Mouse (Mus musculus): ENCODE measurements around the gene Clmn. TPM values are rescaled to one million over a fixed set of nuclear protein-coding genes. Genes with fewer than 3 reads are reported as not detected.

Gene Clmn
- polyA plus RNA-seq, 1 experiment from 2014 or later, result 0.49 TPM

GRCm38 (mm10) chr12:104793486-104793885 is 71.4 kb downstream of the Clmn start:
- H3K27me3 ChIP-seq (ENCODE audit: control insufficient read depth, insufficient read depth, low read length), result no peaks in the 10 kb centered on the region
- no peak for ATAC-seq (replicated peaks; ENCODE audit: extremely low read depth, insufficient read depth, low FRiP score)
- 42% methylated on average over 12 of the region's 12 CpGs for WGBS
- no peaks in the 10 kb centered on the region for H3K4me1 ChIP-seq (ENCODE audit: control insufficient read depth, insufficient read depth, low read length)
- 0 out of 2 replicates have a peak, but pooled peaks cover 1% of the 10 kb centered on the region for H3K9me3 ChIP-seq (replicated peaks; ENCODE audit: control insufficient read depth, low read length)
- H3K36me3 ChIP-seq (ENCODE audit: control insufficient read depth, insufficient read depth), result no peaks in the 10 kb centered on the region
- H3K4me3 ChIP-seq (ENCODE audit: low read length), result no peak overlapping the region
- H3K27ac ChIP-seq (ENCODE audit: low read length), result no peak overlapping the region
- no peak overlapping the region for H3K4me2 ChIP-seq (ENCODE audit: low read depth, low read length)
- H3K9ac ChIP-seq (ENCODE audit: low read length), result no peak overlapping the region

GRCm38 (mm10) chr12:104777603-104778002 is 87.3 kb downstream of the Clmn start:
- Histone ChIP-seq H3K27ac (ENCODE audit: low read length) (no peak overlapping the region), H3K27me3 (ENCODE audit: control insufficient read depth, insufficient read depth, low read length) (no peaks in the 10 kb centered on the region), H3K36me3 (ENCODE audit: control insufficient read depth, insufficient read depth) (no peaks in the 10 kb centered on the region), H3K9me3 (replicated peaks; ENCODE audit: control insufficient read depth, low read length) (no peaks in the 10 kb centered on the region), H3K9ac (ENCODE audit: low read length) (no peak overlapping the region), H3K4me2 (ENCODE audit: low read depth, low read length) (no peak overlapping the region), H3K4me3 (ENCODE audit: low read length) (no peak overlapping the region), H3K4me1 (ENCODE audit: control insufficient read depth, insufficient read depth, low read length) (no peaks in the 10 kb centered on the region)
- WGBS, result 84% methylated on average over 1 of the region's 1 CpGs
- no peak for ATAC-seq (replicated peaks; ENCODE audit: extremely low read depth, insufficient read depth, low FRiP score)

GRCm38 (mm10) chr12:104771941-104772340 is 92.9 kb downstream of the Clmn start:
- H3K4me1 ChIP-seq (ENCODE audit: control insufficient read depth, insufficient read depth, low read length), result no peaks in the 10 kb centered on the region
- H3K36me3 ChIP-seq (ENCODE audit: control insufficient read depth, insufficient read depth), result no peaks in the 10 kb centered on the region
- H3K9ac ChIP-seq (ENCODE audit: low read length), result no peak overlapping the region
- no peak overlapping the region for H3K4me3 ChIP-seq (ENCODE audit: low read length)
- H3K4me2 ChIP-seq (ENCODE audit: low read depth, low read length), result no peak overlapping the region
- no peaks in the 10 kb centered on the region for H3K27me3 ChIP-seq (ENCODE audit: control insufficient read depth, insufficient read depth, low read length)
- no peak for ATAC-seq (replicated peaks; ENCODE audit: extremely low read depth, insufficient read depth, low FRiP score)
- H3K9me3 ChIP-seq (replicated peaks; ENCODE audit: control insufficient read depth, low read length), result no peaks in the 10 kb centered on the region
- no peak overlapping the region for H3K27ac ChIP-seq (ENCODE audit: low read length)
- WGBS, result 73% methylated on average over 2 of the region's 2 CpGs

DNA sequence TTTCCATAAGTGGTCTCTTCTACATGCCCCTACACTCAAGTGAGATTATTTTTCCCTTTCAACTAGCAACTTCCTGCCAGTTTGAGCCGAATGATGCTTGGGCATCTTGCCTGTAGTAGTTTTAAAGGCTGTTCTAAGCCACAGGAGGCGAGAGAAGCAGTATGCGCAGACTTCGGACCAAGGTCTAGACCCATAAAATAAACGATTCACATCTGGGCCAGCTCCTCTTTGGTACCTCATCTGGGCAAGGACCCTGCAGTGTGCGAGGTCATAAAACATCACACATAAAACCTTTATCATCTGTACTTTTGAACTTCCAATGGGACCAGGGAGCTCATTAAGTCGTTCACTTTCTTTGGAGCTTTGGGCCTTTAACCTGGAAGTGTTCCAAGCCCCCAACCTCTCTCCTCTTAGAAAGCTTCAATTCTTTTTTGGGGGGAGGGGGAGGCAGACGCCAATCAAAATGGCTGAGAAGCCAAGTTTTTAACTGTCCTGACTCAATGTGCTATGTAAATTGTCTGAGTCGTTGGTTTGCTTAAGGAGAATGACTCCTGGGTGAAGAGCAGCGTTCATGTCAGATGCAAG is 95.6 kb downstream of the Clmn start:
- no peaks in the 10 kb centered on the region for H3K27me3 ChIP-seq (ENCODE audit: control insufficient read depth, insufficient read depth, low read length)
- H3K4me1 ChIP-seq (ENCODE audit: control insufficient read depth, insufficient read depth, low read length), result no peaks in the 10 kb centered on the region
- H3K9me3 ChIP-seq (replicated peaks; ENCODE audit: control insufficient read depth, low read length), result no peaks in the 10 kb centered on the region
- H3K9ac ChIP-seq (ENCODE audit: low read length), result no peak overlapping the region
- ATAC-seq (replicated peaks; ENCODE audit: extremely low read depth, insufficient read depth, low FRiP score), result no peak
- 67% methylated on average over 10 of the region's 10 CpGs for WGBS
- H3K36me3 ChIP-seq (ENCODE audit: control insufficient read depth, insufficient read depth), result no peaks in the 10 kb centered on the region
- no peak overlapping the region for H3K4me3 ChIP-seq (ENCODE audit: low read length)
- no peak overlapping the region for H3K4me2 ChIP-seq (ENCODE audit: low read depth, low read length)
- no peak overlapping the region for H3K27ac ChIP-seq (ENCODE audit: low read length)

DNA sequence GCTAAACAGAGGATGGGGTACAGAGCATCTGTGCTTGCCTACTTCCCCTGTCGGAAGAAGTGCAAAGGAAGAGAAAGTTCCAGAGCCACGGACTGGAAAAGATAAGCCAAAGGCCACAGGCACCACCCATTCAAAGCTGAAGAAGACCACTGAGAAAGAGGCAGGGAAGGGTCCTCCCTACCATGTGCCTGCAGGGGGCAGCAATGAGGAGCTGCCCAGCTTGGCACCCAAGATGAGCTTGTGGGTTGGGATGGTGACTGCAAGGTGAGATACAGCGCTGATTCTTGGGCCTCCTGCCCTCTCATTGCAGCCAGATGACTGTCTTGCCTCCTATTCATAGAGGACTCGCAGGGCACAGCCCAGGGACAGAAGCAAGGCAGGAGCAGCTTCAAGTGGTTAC is 97.7 kb downstream of the Clmn start:
- Histone ChIP-seq H3K4me1 (ENCODE audit: control insufficient read depth, insufficient read depth, low read length) (no peaks in the 10 kb centered on the region), H3K9me3 (replicated peaks; ENCODE audit: control insufficient read depth, low read length) (no peaks in the 10 kb centered on the region), H3K36me3 (ENCODE audit: control insufficient read depth, insufficient read depth) (no peaks in the 10 kb centered on the region), H3K4me2 (ENCODE audit: low read depth, low read length) (no peak overlapping the region), H3K9ac (ENCODE audit: low read length) (no peak overlapping the region), H3K4me3 (ENCODE audit: low read length) (no peak overlapping the region), H3K27me3 (ENCODE audit: control insufficient read depth, insufficient read depth, low read length) (no peaks in the 10 kb centered on the region), H3K27ac (ENCODE audit: low read length) (no peak overlapping the region)
- no peak for ATAC-seq (replicated peaks; ENCODE audit: extremely low read depth, insufficient read depth, low FRiP score)
- WGBS, result 63% methylated on average over 4 of the region's 4 CpGs

DNA sequence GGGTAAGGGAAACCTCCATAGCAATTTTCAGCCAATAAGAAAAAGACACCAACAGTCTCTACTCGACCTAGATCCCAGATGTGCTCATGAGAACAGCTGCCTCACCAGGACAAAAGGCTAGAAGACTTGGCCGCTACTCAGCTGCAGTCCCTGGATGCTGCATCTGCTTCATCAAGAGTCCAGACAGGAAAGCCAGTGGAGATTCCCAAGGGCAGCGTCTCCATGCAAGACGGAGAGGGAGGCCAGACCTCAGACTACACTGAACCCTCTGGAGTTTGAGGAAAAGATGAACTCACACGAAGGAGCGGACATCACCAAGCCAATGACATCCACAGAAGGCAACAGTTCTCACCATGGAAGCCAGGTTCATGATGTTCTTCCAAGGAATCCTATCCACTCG is 99.1 kb downstream of the Clmn start:
- 73% methylated on average over 7 of the region's 7 CpGs for WGBS
- ATAC-seq (replicated peaks; ENCODE audit: extremely low read depth, insufficient read depth, low FRiP score), result no peak
- Histone ChIP-seq H3K27me3 (ENCODE audit: control insufficient read depth, insufficient read depth, low read length) (no peaks in the 10 kb centered on the region), H3K4me1 (ENCODE audit: control insufficient read depth, insufficient read depth, low read length) (no peaks in the 10 kb centered on the region), H3K9me3 (replicated peaks; ENCODE audit: control insufficient read depth, low read length) (no peaks in the 10 kb centered on the region), H3K27ac (ENCODE audit: low read length) (no peak overlapping the region), H3K36me3 (ENCODE audit: control insufficient read depth, insufficient read depth) (no peaks in the 10 kb centered on the region), H3K4me3 (ENCODE audit: low read length) (no peak overlapping the region), H3K4me2 (ENCODE audit: low read depth, low read length) (no peak overlapping the region), H3K9ac (ENCODE audit: low read length) (no peak overlapping the region)

DNA sequence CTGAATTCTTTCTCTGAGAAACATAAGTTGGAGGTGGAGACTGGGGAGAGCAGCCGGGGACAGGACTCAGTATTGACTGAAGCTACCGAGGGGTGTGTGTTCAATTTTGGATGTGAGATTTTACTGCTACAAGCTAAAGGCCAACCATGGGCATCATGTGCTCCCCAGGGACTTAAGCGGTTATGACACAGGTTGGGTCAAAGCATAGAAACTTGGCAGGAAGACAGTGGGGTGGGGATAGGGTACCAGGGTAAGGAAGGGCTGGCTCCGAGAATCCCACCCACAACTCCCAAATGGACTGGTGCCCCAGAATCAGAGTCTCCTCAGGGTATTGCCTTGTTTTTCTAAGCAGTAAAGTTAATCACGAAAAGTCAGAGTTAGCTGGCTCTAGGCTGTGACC is 99.8 kb downstream of the Clmn start:
- ATAC-seq (replicated peaks; ENCODE audit: extremely low read depth, insufficient read depth, low FRiP score), result no peak
- Histone ChIP-seq H3K27ac (ENCODE audit: low read length) (no peak overlapping the region; the same call in 1 of the 2 replicates), H3K9ac (ENCODE audit: low read length) (no peak overlapping the region), H3K36me3 (ENCODE audit: control insufficient read depth, insufficient read depth) (no peaks in the 10 kb centered on the region), H3K4me1 (ENCODE audit: control insufficient read depth, insufficient read depth, low read length) (no peaks in the 10 kb centered on the region), H3K4me3 (ENCODE audit: low read length) (no peak overlapping the region), H3K27me3 (ENCODE audit: control insufficient read depth, insufficient read depth, low read length) (no peaks in the 10 kb centered on the region), H3K9me3 (replicated peaks; ENCODE audit: control insufficient read depth, low read length) (no peaks in the 10 kb centered on the region), H3K4me2 (ENCODE audit: low read depth, low read length) (no peak overlapping the region)
- WGBS, result 66% methylated on average over 5 of the region's 5 CpGs

DNA sequence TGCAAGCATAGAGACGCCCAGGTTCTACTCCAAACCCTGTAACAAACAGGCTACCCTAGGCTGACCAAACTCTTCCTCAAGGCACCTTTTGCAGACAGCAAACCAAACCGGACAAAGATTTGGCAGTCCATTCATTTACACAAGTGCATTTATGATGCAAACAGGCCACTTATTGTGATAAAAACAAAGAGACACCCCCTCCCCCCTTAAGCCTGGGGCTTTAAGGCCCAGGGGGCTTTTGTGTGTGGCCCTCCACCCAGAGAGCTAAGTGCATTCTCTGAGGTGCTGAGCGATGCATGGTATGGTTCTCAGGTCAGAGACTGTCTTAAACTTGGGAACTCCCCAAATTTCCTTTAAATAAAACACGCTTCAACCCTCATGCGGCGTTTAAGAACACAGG is 101.0 kb downstream of the Clmn start:
- H3K4me3 ChIP-seq (ENCODE audit: low read length), result no peak overlapping the region
- H3K27ac ChIP-seq (ENCODE audit: low read length), result no peak overlapping the region

DNA sequence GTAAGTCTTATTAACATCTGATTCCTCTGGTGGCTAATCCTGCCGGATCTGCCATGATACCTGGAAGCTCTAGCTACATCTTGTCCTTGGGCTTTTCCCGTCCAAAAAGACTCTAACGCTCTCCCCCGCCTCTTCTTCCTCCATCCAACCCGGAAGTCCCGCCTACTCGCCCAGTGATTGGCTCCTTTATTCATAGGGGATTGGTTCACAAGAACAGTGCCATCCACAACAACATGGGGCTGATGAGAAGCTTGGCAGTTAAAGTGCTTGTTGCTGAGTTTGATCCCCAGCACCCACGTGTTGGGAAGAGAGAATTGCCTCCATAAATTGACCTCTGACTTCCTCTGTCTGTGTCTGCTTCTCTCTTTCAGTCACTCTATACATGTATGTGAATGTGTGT is 103.5 kb downstream of the Clmn start:
- no peak for ATAC-seq (replicated peaks; ENCODE audit: extremely low read depth, insufficient read depth, low FRiP score)
- H3K4me1 ChIP-seq (ENCODE audit: control insufficient read depth, insufficient read depth, low read length), result no peaks in the 10 kb centered on the region
- H3K9ac ChIP-seq (ENCODE audit: low read length), result no peak overlapping the region
- H3K27me3 ChIP-seq (ENCODE audit: control insufficient read depth, insufficient read depth, low read length), result no peaks in the 10 kb centered on the region
- H3K4me3 ChIP-seq (ENCODE audit: low read length), result no peak overlapping the region
- no peaks in the 10 kb centered on the region for H3K9me3 ChIP-seq (replicated peaks; ENCODE audit: control insufficient read depth, low read length)
- no peak overlapping the region for H3K4me2 ChIP-seq (ENCODE audit: low read depth, low read length)
- H3K36me3 ChIP-seq (ENCODE audit: control insufficient read depth, insufficient read depth), result no peaks in the 10 kb centered on the region
- H3K27ac ChIP-seq (ENCODE audit: low read length), result no peak overlapping the region
- WGBS, result 78% methylated on average over 8 of the region's 8 CpGs

More for the DNA sequence above, 101.0 kb downstream of the Clmn start:
- Histone ChIP-seq H3K4me1 (ENCODE audit: control insufficient read depth, insufficient read depth, low read length) (no peaks in the 10 kb centered on the region), H3K9ac (ENCODE audit: low read length) (no peak overlapping the region), H3K36me3 (ENCODE audit: control insufficient read depth, insufficient read depth) (no peaks in the 10 kb centered on the region), H3K9me3 (replicated peaks; ENCODE audit: control insufficient read depth, low read length) (no peaks in the 10 kb centered on the region), H3K4me2 (ENCODE audit: low read depth, low read length) (no peak overlapping the region), H3K27me3 (ENCODE audit: control insufficient read depth, insufficient read depth, low read length) (no peaks in the 10 kb centered on the region)
- ATAC-seq (replicated peaks; ENCODE audit: extremely low read depth, insufficient read depth, low FRiP score), result no peak
- WGBS, result 82% methylated on average over 6 of the region's 6 CpGs
